Mouse (Mus musculus) ovary, postnatal 36 days (tissue): ENCODE measurements around the gene Cyb5b.
"Not testable (repeated sequence)": the region's sequence is repeated elsewhere in the genome, so short reads cannot be mapped to it uniquely, and the experiment has no call there.

ENCODE experiments used
- DNase-seq: peaks from one replicate; pipeline ENCODE4 v3.0.0; 2022; ENCODE audit warnings: low spot score, mixed read lengths

Cyb5b gene

DNA sequence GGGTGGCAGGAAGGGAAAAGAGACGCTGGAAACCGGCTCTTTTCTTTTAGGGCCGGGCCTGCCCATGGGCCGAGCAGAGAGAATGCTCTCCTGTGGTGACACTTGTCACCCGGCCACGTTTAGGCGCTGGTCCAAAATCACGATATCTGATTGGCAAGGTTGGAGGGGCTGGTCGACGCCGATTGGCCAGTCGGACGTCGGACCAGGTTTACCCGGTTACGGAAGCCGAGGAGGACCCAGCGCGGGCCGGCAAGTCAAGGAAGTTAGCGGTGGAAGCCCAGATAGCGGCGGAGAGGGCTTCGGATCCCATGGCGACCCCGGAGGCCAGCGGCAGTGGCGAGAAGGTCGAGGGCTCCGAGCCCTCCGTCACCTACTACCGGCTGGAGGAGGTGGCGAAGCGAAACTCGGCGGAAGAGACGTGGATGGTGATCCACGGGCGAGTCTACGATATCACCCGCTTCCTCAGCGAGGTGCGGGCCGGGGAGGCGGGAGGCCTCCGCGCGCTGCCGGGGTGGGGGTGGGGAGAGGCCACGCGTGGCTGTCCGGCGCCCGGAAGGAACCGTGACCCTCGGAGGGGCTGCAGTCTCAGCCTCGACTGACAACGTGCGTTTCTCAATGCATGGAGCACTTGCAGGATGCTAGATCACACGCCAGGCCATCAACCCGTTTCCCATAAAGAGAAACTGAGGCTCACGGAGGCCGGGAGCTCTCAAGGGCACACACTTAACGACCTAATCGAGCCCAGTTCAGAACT lies at the start of gene Cyb5b:
Gene Cyb5b (plus strand): TSS at position 237 of the 754 bp plus-strand sequence.
- peak; percentile 90 for DNase-seq

- DNase-seq = peak; percentile 73
Observed at GRCm38 (mm10) chr8:107104547-107104946, 45.9 kb upstream of the Cyb5b start.

DNA sequence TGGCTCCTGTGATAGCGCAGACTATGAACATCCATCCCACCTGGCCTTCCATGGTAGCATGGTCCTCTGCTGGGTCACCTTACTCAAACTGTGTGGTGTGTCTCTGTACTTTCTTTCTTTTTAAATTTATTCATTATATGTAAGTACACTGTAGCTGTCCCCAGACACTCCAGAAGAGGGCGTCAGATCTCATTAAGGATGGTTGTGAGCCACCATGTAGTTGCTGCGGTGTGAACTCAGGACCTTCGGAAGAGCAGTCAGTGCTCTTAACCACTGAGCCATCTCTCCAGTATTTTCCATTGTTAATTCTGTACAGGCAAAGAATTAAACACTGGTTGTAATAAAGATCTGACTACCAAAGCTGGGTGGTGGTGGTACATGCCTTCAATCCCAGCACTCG lies 42.4 kb upstream of the Cyb5b start:
- DNase-seq = not testable (repeated sequence)

- DNase-seq = no peak
Observed at GRCm38 (mm10) chr8:107108978-107109720, 41.3 kb upstream of the Cyb5b start.

- no peak for DNase-seq
Observed at GRCm38 (mm10) chr8:107109816-107110435, 40.5 kb upstream of the Cyb5b start.

DNA sequence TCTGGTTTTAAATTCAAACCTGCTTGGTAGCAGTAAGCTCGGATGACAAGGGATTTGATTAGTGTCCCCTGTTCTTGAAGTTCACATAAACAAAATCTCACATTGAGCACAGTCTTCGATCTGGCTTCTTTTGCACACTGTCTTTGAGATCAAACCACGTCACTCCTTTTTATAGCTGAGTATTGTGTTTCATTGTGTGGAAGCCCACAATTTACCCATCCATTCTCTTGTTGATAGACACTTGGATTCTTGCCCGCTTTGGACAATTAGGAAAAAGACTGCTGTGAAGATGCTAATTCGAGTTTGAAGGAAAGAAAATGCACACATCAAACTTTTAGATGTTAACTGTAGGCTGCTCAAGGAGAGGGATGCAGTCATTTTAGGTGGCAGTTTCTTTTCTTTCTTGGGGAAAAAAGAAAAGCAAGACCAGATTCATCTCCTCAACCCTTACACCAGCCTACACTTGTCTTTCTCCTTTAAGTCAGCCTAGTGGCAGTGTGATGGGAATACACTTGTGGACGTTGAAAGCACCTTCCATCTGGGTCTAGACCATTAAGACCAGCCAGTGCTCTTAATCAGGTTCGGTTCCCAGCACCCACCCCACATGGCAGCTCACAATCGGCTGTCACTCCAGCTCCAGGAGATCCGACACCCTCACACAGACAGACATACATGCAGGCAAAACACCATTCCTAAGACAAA lies 39.7 kb upstream of the Cyb5b start:
- DNase-seq = no peak

DNA sequence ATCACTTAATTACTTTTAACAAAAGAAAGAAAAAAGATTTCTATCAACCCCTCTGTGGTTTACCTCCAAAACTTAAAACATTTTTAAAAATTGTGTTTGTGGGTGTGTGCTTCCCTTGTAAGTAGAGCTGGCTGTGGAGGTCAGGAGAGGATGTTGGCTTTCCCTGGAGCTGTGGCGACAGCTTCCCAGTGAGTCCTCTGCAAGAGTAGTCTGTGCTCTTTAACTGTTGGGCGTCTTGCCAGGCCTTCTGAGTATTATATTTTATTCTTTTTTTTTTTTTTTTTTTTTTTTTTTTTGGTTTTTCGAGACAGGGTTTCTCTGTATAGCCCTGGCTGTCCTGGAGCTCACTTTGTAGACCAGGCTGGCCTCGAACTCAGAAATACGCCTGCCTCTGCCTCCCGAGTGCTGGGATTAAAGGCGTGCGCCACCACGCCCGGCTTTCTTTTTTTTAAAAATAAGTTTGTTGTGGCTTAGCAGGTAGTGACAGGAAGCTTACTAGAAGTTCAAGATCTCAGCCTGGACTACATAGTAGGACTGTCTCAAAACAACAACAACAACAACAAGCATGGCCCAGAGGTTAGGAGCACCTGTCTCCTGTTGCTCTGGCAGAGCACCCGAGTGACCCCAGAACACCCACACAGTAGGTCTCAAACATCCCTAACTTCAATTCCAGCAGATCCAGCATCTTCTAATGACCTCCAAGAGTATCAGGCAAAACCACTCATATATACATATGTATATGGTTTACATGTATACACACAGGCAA lies 38.9 kb upstream of the Cyb5b start:
- no peak for DNase-seq

DNA sequence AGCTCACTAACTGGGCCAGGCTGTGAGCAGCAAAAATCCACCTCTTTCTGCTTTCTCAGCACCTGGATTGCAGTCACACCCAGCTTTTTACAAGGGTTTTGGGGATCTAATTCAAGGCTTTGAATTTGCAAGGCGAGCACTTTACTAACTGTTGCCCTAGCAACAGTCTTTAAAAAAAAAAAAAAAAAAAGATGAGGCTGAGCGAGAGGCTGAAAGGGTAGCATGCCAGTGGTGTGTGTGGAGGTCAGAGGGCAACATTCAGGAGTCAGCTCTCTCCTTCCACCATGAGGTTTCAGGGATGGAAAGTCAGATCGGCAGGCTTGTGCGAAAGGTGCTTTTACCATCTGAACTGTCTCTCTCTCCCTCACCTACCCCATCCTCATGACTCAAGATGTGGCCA lies 37.2 kb upstream of the Cyb5b start:
- no peak for DNase-seq

GRCm38 (mm10) chr8:107114150-107115007 lies 36.1 kb upstream of the Cyb5b start:
- DNase-seq = no peak

- no peak for DNase-seq
Observed at GRCm38 (mm10) chr8:107115008-107115320, 35.5 kb upstream of the Cyb5b start.

DNA sequence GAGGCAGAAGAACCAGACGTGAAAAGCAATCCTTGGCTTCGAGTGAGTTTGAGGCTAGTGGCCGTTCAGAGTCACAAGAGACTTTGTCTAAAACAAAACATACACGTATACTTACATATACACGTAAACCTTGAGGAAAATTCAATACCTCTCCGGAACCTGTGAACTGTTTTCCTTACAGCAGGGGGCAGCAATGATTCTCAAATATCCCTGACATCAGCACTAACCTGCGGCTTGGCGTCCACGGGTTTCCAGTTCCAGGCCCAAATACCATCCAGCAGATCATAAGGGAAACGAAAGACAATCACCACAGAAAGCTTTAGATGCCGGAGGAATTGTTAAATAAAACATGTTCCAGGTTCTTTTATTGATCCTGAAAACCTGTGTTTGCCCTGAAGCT lies 34.4 kb upstream of the Cyb5b start:
- peak; percentile 70 for DNase-seq

DNA sequence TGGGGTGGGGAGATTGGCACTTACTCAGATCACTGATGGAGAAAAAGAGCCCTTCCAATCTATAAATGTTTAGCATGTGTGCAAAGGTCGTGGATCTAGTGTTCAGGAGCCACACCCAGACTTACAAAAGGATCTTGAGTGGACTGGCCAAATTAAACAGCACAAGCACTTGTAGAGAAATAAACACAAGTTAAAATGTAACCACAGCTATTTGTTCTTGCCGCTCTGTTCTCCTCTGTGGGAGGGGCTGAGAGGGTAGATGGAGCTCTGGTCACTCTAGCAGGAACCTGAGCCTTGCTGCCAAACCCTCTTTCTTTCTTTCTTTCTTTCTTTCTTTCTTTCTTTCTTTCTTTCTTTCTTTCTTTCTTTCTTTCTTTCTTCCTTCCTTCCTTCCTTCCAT lies 33.4 kb upstream of the Cyb5b start:
- no peak for DNase-seq

GRCm38 (mm10) chr8:107118803-107119233 lies 31.6 kb upstream of the Cyb5b start:
- no peak for DNase-seq

DNA sequence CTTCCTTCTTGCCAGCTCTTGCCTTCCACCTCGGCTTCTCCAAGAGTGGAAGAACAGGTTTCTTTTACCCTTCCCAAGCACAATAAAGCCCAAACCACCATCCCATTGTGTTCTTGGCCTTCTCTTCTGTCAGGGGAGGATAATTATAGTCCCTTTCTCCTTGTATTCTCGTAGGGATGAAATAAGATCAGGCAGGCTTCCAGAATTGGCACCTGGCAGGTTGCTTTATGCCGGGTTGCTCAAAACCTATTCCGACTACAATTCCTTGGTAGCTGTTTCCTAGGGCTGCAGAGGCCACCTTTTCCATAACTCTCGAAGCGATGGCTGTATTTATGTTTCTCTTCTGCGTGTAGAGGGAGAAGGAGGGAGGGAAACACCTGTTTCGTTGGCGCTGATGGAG lies 31.0 kb upstream of the Cyb5b start:
- no peak for DNase-seq

GRCm38 (mm10) chr8:107120806-107121205 lies 29.6 kb upstream of the Cyb5b start:
- DNase-seq = no peak

DNA sequence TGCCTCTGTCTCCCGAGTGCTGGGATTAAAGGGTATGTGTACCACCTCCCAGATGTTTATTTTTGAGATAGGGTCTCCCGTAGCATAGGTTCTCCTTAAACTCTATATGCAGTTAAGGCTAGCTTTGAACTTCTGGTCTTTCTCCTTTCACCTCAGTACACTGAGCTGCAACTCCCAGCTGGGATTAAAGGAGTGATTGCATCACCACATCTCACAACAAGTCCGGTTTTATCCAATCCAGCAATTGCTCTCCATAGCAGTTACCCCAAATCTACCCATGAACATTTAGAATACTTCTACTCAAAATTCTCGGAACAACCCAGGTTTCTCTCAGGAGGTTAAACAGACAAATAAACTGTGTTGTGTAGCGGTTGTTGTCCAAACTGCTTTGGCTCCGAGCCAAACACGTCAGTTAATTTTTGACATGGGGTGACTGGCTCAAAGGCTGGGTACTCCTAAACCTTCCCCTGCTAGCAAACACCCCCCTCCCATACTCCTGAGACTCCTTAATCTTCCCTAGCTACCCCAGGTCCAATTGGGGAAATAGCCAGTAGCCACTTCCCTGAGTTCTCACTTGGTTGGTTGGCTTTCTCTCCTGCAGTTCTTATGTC lies 28.7 kb upstream of the Cyb5b start:
- no peak for DNase-seq

GRCm38 (mm10) chr8:107123063-107123614 lies 27.3 kb upstream of the Cyb5b start:
- no peak for DNase-seq

DNA sequence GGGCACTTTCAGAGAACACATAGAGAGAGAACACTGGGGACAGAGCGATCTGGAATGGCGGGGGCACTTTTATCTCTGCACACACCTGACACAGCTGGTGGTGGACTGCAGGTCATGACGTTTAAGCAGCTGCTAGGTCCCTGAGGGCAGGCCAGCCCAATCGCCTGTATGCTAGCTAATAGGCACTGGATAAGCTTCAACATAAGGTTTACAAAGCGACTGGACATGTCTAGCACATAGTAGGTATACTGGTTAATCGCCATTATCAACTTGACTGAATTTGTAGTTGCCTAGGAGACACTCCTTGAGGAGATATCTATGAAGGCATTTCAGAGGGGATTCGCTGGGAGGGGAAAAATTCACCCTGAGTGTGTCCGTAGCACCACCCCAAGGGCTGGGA lies 26.1 kb upstream of the Cyb5b start:
- DNase-seq = no peak

DNA sequence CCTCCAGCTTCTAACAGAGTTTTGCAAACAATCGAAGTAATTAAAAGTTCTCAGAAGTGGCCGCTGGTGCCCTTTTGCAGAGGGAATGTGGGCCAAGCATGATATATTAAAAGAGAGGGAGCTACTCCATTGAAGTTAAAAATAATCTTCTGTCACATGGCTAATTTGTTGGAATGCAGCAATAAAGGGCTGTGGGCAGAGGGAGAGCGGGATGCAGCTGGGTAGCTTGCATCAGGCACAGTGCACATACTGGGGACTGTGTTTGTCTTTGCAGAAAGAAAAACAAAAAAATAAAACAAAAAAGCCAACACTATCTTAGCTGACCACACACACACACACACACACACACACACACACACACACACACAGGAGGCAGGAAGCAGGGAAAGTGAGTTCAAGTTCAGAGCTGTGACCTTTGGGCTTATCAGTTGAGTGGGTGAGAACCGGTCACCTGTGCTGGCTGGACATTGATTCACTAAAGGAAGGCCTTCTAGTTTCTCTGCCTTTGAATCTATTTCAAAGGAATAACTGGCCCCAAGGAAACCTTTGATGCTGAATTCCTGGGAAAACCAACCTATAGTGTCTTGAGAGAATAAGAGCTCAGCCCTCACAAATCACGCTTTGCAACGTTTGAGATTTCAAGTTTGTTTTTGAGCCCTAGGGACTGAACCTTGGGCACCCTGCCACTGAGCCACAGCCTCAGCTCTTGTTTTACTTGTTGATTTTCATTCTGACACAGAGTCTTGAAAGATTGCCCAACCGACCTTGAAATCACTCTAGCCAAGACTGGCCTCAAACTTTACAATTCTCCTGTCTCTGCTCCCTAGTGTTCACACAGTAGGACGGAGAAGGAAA lies 21.0 kb upstream of the Cyb5b start:
- DNase-seq = peak; percentile 80
